Mouse (Mus musculus) heart, adult 9 months (tissue): Measurements from ENCODE around the gene Lsm7.

Experiments
- DNase-seq, 2 experiments: peaks; one replicate each; pipeline ENCODE4 v3.0.0; 2022; ENCODE audit warnings: low spot score in 2 of 2

Lsm7 gene

GRCm38 (mm10) chr10:80813366-80813765 lies 41.6 kb downstream of the Lsm7 start, which contains the start of gene Jsrp1:
TSS of gene Jsrp1 (minus strand) at chr10:80813498.
- DNase-seq: no peak

GRCm38 (mm10) chr10:80812391-80813041 lies 42.5 kb downstream of the Lsm7 start:
- no peak for DNase-seq

- no peak for DNase-seq
Observed at GRCm38 (mm10) chr10:80810084-80810483, 44.9 kb downstream of the Lsm7 start.

GRCm38 (mm10) chr10:80808985-80809632 lies 45.9 kb downstream of the Lsm7 start:
- no peak for DNase-seq

- DNase-seq: no peak
Observed at GRCm38 (mm10) chr10:80808099-80808984, 46.7 kb downstream of the Lsm7 start.

GRCm38 (mm10) chr10:80807057-80807627 lies 47.9 kb downstream of the Lsm7 start:
- DNase-seq: peak; percentile 78 to 80

- DNase-seq: no peak
Observed at GRCm38 (mm10) chr10:80806341-80807056, 48.5 kb downstream of the Lsm7 start.

- peak in 1 of 2 experiments; percentile 56 for DNase-seq
Observed at GRCm38 (mm10) chr10:80805925-80806324, 49.1 kb downstream of the Lsm7 start.

- DNase-seq: no peak
Observed at GRCm38 (mm10) chr10:80805322-80805721, 49.7 kb downstream of the Lsm7 start.

GRCm38 (mm10) chr10:80804916-80805315 lies 50.1 kb downstream of the Lsm7 start, which contains the start of gene Amh:
TSS of gene Amh (plus strand) at chr10:80805243.
- no peak for DNase-seq

- no peak for DNase-seq
Observed at GRCm38 (mm10) chr10:80804340-80804739, 50.7 kb downstream of the Lsm7 start.

- DNase-seq: no peak
Observed at GRCm38 (mm10) chr10:80802996-80803395, 52.0 kb downstream of the Lsm7 start.
